Mouse (Mus musculus): ENCODE results near the gene Trim10.
"Not testable (repeated sequence)": the region's sequence is repeated elsewhere in the genome, so short reads cannot be mapped to it uniquely, and the experiment has no call there.

Trim10 gene

DNA sequence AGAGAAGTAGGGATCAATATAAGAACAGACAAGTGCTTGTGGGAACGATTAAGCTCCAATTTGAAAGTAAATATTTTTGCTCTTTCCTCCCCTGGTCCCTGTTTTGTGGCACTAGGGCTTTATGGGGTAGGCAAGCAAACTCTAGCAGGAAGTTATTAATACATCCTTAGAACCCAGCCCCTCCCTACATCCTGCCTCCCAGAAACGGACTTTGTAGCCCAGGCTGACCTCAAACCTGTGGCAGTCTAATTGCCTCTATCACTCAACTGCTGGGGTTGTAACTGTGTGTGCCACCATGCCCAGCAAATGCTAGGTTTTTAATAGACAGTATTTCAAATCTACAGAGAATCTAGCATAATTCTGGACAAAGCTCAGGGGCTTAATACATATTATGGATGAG lies 7.7 kb upstream of the Trim10 start:
- DNase-seq = no peak

DNA sequence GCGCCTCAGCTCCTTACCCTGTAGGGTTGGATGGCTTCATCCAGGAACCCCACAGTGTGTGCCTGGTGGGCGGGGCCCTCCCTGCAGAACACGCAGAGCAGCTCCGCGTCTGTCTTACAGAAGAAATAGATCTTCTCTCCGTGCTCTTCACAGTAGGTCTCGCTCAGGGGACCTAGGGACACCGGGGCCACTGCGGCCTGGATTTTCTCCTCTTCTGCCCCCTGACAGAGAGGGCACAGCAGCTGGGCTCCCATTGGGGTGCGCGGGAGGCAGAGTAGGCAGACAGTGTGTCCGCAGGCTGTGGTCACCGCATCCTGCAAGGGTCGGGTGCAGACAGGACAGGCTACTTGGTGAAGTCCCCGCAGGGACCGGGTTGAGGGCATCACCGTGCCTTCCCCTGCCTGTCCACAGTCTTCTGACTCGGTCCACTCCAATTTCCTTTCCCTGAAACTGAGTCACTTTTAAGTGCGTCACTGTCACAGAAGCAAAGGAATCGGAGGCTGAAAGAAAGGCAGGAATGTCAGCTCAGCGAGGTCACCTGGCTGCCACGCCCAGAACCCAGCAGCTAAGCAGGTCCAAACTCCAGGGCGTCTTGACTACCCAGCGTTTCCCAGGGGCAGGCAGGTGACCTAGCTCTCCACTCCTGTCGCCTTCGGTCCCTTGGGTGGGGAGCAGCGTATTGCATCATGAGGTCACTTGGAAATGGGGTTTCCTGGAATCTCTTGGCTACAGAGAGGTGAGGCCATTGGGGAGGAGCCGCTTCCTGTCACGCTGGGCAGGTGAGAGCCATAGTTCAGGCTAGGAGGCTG lies 2.5 kb upstream of the Trim10 start, which contains the start of gene Trim15:
TSS of gene Trim15 (minus strand) at position 492 of the 809 bp plus-strand sequence.
- no peak for DNase-seq

DNA sequence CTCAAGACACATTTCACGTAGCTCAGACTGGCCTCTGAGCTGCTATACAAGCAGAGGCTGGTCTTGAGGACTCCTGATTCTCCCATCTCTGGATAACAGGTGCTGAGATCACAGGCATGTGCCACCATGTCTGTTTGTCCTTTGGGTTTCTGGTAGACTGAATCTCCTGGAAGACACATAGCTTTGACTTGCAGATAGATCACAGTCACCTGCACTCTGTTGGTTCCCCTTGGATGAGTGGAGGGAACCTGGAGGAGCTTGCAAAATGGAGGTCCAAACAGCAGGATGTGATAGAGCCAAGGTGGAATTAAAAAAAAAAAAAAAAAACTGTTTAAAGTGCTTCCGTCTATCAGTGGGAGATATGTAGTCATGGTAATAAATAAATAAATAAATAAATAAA lies 538 bp upstream of the Trim10 start:
- no peak for DNase-seq

DNA sequence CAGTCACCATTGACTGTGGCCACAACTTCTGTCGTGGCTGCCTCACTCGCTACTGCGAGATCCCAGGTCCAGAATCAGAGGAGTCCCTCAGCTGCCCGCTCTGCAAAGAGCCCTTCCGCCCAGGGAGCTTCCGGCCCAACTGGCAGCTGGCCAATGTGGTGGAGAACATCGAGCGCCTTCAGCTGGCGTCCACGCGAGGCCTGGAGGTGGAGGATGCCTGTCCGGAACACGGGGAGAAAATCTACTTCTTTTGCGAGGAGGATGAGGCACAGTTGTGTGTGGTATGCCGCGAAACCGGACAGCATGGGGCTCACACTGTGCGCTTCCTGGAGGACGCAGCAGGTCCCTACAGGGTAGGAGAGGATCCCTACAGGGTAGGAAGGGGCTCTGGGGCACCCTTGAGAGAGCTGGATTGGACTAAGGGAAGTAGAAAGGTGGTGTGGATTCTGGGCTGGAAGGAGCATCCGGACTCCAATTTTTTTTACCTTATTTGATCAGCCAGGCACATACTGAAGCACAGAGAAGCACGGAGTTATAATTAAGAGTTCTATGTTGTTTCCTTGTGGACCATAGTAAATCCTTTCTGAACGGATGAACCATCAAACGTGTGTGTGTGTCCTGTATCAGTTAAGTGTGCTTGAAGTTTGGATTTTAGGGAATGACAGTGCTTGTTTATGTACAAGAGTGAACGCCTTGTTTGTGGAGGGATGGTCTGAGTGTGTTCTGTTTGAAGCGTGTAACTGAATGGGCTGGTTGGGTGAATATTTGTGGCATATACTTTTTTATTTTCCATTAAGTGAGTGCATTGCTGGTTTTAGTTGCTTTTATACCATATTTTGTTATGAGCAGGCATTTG lies 809 bp downstream of the Trim10 start:
- DNase-seq = no peak

DNA sequence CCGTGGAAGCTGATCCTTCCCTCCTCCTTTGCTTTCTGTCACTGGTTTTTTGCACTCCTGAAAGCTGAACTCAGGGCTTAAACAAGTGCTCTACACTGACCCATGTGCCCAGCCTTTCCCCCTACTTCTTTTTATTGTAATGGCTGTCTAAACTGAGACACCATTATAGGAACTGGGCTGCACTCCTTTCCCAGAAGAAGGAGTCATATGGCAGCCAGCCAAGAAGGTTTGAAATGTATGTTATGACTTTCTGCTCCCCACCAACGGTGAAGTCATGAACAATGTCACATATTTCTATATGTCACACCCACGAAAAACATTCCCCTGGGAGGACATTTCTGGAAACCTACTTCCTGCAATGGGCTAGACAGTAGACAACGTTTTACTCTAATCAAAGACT lies 5.3 kb downstream of the Trim10 start:
- DNase-seq = no peak

DNA sequence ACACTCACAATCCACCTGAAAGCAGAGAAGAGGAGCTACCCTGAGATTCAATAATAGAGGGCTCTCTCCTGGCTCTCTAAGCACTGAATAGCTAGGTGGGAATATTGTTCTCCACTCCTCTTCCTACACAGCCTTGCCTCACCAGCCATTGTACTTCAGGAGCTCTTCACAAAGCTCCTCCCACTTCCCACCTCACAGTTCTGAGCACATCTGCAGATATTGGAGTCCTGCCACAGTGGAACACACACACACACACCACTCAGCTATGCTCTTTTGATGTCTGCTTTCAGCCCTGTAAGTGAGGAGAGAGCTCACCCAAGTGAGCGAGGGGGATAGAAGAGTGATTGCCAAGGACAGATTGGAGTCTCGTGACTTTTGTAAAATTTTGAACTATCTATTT lies 14.0 kb downstream of the Trim10 start:
- DNase-seq = no peak

DNA sequence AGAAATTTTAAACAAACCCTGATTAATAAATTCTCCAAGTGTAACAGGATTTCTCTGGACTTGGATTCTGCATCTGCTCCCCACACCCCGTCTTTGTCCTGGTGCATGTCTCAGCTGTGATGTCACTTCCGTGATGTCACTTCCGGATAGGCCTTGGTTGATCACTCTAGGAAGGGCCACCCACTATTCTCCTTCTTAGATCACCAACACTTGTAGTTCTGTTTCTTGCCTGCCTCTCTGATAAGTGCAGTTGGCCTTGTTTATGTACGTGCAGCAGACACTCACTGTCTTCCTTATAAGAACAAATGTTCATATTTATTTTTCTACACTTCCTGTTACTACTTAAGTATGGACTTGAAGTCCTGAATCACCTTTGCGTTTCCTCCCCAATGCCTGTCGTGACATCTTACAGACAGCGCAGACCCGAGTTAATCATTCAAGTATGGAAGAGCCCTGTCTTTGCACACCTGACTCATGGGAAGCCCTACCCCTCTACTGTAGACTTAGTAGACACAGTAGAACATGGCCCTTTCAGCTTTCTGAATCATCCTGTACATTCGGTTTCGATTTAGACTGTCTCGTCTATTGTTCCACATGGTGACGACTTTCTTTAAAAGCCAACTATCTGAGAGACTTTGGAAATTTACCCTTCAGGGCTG lies 15.9 kb downstream of the Trim10 start:
- DNase-seq = no peak

DNA sequence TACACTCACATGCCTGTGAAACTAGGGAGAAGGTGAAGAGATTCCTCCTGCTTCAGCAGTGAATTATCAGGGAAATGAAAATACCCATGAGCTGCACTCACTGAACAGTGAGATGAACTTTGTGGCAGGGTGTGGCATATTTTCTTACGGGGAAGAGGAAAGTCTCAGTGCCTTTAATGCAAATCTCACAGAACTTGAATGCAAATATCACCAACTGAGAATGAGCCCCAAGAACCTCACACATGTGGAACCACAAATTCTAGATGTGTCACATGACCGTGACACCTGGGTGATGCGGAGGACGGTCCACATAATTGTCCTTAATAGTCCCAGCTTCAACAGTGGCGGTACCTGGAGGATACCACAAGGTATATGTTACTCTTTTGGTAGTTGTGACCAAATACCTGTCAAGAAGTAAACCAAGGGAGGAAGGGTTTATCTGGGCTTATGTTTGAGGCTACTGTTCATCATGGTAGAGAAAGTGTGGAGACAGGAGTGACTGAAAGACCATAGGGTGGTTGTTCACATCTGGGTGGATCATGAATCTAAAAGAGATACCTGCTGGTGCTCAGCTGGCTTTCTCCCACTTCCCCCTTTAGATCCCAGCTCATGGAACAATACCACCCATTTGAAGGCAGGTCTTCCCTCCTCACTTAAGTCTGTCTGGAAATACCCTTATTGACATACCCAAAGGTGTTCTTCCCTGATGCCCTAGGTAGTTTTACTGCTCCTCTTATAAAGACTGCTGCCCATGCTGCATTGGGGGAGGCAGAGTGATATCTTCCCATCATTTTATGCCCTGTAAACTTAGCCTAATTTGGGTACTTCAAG lies 20.9 kb downstream of the Trim10 start, which contains the start of gene Trim40:
TSS of gene Trim40 (minus strand) at position 51 of the 831 bp plus-strand sequence.
- no peak for DNase-seq

DNA sequence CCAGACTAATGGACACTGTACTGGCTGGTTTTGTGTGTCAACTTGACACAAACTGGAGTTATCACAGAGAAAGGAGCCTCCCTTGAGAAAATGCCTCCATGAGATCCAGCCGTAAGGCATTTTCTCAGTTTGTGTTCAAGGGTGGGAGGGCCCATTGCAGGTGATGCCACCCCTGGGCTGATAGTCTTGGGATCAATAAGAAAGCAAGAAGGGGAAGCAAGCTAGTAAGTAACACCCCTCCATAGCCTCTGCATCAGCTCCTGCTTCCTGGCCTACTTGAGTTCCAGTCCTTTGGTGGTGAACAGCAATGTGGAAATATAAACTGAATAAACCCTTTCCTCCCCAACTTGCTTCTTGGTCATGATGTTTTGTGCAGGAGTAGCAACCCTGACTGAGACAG lies 22.1 kb downstream of the Trim10 start:
- DNase-seq = not testable (repeated sequence)

DNA sequence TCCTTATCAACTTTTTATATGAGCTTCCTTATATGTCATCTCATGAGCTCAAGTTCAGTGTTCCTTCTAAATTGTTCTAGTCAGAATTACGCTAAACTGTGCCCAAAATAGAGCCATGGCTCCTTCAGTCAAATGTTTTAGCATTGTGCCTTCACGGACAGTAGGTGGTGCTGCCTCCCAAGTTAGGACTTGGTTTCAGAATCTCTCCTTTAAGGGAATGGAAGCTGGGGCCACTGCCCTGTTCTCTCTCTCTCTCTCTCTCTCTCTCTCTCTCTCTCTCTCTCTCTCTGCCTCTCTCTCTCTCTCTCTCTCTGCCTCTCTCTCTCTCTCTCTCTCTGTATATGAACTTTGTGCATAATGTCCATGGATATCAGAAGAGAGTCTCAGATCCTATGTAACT lies 23.0 kb downstream of the Trim10 start:
- DNase-seq = peak; percentile 47

DNA sequence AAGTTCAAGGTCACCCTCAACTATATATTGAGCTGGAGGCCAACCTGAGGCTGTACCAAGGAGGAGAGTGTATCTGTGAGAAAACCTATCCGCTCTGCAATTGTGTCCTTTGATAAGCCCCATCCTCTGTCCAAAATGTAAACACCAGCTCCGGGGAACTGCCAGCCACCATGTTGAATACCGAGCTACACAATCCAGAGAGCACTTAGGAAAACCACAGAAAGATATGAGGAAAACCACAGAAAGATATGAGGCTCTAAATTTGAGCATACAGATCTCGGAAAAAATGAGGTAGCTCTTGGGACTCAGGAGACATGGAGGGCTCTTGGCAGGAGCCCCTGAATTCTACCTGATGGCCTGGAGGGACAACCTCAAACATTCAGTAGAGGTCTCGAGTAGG lies 24.0 kb downstream of the Trim10 start:
- no peak for DNase-seq

DNA sequence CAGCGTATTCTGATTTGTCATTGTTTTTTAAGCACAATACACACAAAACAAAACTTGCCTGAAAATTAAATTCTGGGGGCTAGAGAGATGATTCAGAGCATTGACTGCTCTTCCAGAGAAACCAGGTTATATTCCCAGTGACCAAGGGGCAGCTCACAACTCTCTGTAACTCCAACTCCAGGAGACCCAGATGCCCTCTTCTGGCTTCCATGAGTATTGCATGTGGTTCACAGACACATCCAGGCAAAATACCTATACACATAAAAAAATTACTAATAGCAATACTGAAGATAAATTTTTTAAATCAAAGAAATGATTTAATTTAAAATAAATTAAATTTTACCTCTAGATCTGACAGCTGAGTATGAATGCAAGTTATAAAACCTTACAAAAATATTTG lies 27.2 kb downstream of the Trim10 start:
- peak; percentile 18 for DNase-seq

DNA sequence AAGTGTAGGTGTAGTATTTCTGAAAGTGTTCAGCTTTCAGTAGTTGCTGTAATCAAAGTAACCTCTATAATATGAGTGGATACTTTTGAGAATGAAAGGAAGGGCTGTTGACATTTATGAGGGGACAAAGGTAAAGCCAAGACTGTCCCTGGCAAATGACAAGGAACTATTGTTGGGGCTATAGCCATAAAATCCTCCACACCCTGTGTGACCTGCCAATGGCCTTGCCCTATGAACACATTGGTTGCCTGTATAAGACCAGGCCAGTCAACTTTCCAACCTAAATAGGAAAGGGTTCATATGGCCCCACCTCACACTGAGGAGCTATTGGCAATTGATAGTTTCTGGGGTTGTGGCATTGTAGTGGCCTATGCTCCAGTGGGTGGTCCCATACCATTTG lies 27.7 kb downstream of the Trim10 start:
- DNase-seq = no peak

DNA sequence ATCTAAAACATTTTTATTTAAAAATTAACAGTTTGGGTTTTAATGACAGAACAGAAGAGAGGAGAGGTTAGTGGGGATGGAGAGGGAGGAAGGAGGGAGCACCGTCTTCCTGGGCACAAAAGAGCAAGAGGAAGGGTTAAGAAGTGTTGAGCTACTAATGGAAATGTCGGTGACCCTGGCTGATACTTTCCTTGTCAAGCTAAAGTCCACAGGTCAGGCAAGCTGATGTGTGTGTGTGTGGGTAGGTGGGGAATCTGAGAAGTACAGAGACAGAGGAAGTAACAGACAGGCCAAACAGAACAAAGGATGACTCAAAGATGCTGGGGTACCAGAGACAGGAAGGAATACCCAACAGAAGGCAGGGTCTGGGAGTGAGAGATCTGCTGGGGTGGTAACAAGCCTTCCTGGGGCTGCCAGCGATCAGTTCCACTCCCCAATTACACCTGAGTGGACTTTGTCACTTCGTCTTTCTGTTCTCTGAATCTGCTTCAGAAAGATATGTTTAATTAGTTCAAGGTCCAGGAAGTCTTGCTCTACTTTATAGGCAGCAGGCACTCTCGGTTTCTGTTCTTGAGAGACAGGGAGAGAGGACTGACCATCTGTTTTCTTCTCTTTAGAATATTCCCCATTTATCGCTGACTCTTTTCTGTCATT lies 28.3 kb downstream of the Trim10 start, which contains the start of gene Trim31:
TSS of gene Trim31 (plus strand) at position 567 of the 654 bp plus-strand sequence.
- no peak for DNase-seq

DNA sequence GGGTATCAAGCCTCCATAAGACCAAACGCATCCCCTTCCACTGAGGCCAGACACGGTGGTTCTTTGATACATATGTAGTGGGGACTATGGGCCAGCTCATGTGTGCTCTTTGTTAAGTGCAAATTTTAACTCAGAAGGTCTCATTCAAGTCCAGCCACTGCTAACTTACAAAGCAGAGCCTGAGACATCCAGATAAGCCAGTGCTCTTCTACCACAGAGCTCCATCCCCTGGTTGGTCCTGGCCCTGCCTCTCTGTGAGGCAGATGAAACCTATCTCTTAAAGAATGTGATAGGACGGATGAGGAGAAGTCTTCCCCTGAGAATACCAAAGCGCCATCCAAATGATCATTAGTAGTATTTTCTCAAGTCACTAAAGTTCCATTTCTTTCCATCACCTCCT lies 30.0 kb downstream of the Trim10 start:
- no peak for DNase-seq

DNA sequence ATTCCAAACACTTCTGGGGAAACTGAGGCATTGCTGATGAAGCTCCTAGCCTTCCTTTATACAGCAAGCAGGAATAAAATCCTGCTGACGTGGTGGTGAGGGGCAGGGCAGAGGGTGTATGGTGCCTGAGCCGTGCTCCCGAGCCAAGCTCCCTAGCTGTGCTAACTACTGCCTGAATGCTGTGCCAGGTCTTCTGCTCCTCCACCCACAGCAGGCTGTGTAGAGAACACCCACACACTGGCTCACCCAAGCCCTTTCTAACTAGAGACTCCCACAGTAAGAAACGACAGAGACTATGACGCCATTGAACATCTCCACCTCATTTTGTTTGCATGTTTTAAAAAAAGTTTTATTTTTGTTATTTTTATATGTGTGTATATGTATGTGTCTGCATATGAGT lies 30.6 kb downstream of the Trim10 start:
- DNase-seq = no peak

DNA sequence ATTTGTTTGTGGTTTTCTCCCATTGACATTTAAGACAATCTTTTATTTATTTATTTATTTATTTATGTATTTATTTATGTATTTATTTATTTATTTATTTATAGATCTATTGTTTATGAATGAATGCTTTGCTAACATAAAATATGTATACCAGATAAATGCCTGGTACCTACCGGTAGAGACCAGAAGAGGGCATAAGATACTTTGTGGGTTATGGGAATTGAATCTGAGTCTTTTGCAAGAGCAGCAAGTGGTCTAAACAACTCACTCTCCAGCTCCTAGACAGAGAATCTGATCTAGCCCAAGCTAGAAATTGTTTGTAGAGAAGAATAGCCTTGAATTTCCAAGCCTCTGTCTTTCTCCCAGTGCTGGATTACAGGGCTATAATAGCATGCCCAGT lies 31.3 kb downstream of the Trim10 start:
- DNase-seq = no peak

DNA sequence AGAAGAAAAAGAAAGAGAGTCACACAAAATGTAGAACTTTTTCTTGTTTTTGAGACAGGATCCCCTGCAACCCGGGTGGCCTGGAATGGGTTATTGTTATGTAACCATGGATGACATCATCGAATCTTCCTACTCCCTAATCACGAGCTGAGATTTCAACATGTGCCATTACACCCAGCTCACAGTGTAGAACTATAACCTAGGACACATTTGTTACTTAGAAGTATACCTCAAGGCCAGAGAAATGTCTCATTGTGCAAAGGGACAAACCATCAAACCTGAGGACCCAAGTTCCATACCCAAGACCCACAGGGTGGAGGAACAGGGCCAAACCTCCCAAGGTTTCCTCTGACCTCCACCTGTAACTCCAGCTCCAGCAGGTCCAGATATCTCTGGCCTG lies 34.3 kb downstream of the Trim10 start:
- DNase-seq = no peak

DNA sequence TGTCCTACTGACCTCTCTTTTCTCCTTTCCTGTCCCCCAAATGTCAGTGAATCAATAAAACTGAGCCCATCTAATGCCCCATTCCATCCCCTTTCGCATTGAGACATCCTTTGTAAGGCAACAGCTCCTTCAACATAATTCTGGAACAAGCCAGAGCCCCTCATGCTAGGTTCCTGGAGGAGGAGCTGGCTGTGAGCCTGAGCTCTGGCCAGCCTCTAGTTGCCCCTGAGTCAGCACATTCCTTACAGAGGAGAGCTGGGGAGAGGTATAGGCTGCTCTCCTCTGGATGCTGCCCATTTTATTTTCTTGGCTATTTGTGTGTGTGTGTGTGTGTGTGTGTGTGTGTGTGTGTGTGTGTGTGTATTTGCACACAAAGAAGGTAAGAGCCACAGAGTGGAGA lies 38.9 kb downstream of the Trim10 start:
- no peak for DNase-seq

DNA sequence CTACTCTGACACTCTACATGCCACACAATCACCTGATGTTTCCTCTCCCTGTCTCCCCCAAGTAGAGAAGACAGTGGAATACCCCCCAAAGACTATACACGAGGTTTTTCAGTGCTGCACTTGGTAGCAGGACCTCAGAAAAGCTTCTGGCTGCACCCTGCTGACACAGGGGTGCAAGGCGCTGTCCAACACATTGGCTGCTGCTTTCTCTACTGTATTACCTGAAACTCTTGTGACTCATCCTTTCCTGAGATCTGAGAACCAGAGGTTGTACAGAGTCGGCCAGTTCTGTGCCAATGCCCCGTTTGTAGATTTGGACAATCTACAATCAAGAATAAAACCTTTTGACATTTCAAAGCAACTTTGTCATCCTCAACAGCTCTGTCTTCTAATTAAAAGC lies 40.4 kb downstream of the Trim10 start:
- DNase-seq = no peak

DNA sequence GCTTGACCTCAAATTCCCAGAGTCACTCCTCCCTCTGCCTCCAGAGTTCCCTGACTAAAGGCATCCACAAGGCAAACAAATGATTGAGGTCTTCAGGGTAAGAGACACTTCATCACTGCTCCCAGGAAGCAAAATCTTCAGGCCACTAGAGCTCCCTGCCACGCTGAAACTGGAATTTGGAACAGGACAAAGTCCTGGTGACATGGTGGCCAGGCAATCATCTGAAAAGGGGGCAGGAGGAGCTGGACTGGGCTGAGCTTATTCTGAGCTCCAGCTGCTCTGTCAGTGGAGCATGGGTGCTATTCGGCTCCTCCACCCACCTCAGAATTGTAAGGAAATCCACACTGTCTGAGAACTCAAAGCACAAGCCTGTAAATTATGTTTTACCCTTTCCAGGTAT lies 42.7 kb downstream of the Trim10 start:
- no peak for DNase-seq

DNA sequence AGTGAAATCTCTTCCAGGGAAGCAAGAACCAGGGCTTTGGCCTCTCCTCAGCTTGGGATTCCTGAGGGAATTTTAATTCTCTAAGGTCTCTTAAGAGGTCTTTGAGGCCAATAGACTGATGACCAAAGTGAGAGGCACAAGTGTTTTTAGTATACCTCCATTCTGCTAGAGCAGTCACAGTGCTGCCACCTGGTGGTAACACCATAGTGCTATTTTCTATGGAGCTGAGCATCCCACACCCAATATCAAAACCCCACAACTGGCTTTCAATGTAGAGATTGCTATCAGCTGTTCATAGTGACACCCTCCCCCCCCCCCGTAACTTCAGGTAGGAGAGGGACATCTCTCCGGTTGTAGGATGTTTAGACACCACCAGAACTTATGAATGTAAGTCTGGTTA lies 44.7 kb downstream of the Trim10 start:
- DNase-seq = peak; percentile 81
